Mouse (Mus musculus) megakaryocyte progenitor cell, adult 5-6 weeks (primary cell): ENCODE data around the gene Lmtk3. TPM values are rescaled to one million over a fixed set of nuclear protein-coding genes. Genes with fewer than 3 reads are reported as not detected.

ENCODE experiments used
- ATAC-seq: replicated peaks from 2 replicates; pipeline ENCODE4 v1.8.0; 2016; ENCODE audit warnings: mild to moderate bottlenecking, moderate TSS enrichment, inconsistent platforms; ENCODE audit not compliant: poor library complexity
- total RNA-seq, 2 experiments: library from RNA; stranded (forward) in 1 of 2; stranded (reverse) in 1 of 2; fragments of 157-497, 149-512 nt in 1 of 2; fragments of 200-1000 nt in 1 of 2; gene quantifications; 2 replicates each; pipeline versions ENCODE4 v1.2.3 to v1.2.4; 2015 to 2017

Lmtk3 gene
- total RNA-seq, 2 experiments from 2014 or later, result 0.07 TPM; not detected in 1

GRCm38 (mm10) chr7:45850661-45851060, 67.1 kb downstream of the Lmtk3 start:
- no peak for ATAC-seq

DNA sequence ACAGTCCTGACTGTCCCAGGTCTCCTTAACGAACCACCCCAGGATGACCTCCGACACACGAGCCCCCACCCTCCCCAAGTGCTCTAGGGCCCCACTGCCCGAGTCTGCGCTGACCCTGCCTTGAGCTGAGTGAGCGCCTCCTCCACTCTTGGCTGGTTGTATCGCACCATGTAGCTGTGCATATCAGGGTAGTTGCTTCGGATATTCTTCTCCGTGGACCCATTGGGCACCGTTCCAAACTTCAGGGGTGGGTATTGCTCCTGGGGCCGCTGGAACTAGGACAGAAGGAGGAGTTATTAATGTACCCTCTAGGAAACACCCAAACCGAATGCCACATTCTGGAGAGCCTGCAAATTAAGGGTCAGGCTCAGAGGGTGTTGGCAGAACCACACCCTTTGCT, 69.6 kb downstream of the Lmtk3 start:
- no peak for ATAC-seq

Other genes starting within 250 kb of the Lmtk3 start
- gene Hsd17b14, start 228.8 kb upstream of the Lmtk3 start, total RNA-seq (2015), result 0.22 and 5.5 TPM in 2 replicates
- 1.2 and 8.2 TPM in 2 replicates for gene Hsd17b14, start 228.8 kb upstream of the Lmtk3 start, total RNA-seq (2017)
- gene Bcat2, start 213.6 kb upstream of the Lmtk3 start, total RNA-seq (2015), result 43.5 and 55.9 TPM in 2 replicates
- gene Bcat2, start 213.6 kb upstream of the Lmtk3 start, total RNA-seq (2017), result 37.0 and 44.0 TPM in 2 replicates
- gene Fgf21, start 168.2 kb upstream of the Lmtk3 start, total RNA-seq (2015), result not detected in 2 replicates
- gene Fgf21, start 168.2 kb upstream of the Lmtk3 start, total RNA-seq (2017), result not detected in 2 replicates
- gene Fut1, start 166.4 kb upstream of the Lmtk3 start, total RNA-seq (2015), result not detected in 2 replicates
- gene Fut1, start 166.4 kb upstream of the Lmtk3 start, total RNA-seq (2017), result not detected in 2 replicates
- gene Izumo1, start 161.9 kb upstream of the Lmtk3 start, total RNA-seq (2015), result 0.32 TPM in 1 of 2 replicates, not detected in the other
- gene Izumo1, start 161.9 kb upstream of the Lmtk3 start, total RNA-seq (2017), result 0.24 TPM in 1 of 2 replicates, not detected in the other
- 0.10 TPM in 1 of 2 replicates, not detected in the other for gene Rasip1, start 156.2 kb upstream of the Lmtk3 start, total RNA-seq (2015)
- gene Rasip1, start 156.2 kb upstream of the Lmtk3 start, total RNA-seq (2017), result 0.08 TPM in 1 of 2 replicates, not detected in the other
- gene Mamstr, start 143.8 kb upstream of the Lmtk3 start, total RNA-seq (2015), result 0.64 TPM in 1 of 2 replicates, not detected in the other
- 0.12 TPM in 1 of 2 replicates, not detected in the other for gene Mamstr, start 143.8 kb upstream of the Lmtk3 start, total RNA-seq (2017)
- gene Fut2, start 117.3 kb upstream of the Lmtk3 start, total RNA-seq (2015), result not detected in 2 replicates
- not detected in 2 replicates for gene Fut2, start 117.3 kb upstream of the Lmtk3 start, total RNA-seq (2017)
- not detected in 2 replicates for gene Ntn5, start 99.7 kb upstream of the Lmtk3 start, total RNA-seq (2015)
- not detected in 2 replicates for gene Ntn5, start 99.7 kb upstream of the Lmtk3 start, total RNA-seq (2017)
- gene Sec1, start 89.3 kb upstream of the Lmtk3 start, total RNA-seq (2015), result not detected in 2 replicates
- not detected in 2 replicates for gene Sec1, start 89.3 kb upstream of the Lmtk3 start, total RNA-seq (2017)
- not detected in 2 replicates for gene Car11, start 83.9 kb upstream of the Lmtk3 start, total RNA-seq (2015)
- not detected in 2 replicates for gene Car11, start 83.9 kb upstream of the Lmtk3 start, total RNA-seq (2017)
- 3.6 and 5.6 TPM in 2 replicates for gene Dbp, start 78.7 kb upstream of the Lmtk3 start, total RNA-seq (2015)
- gene Dbp, start 78.7 kb upstream of the Lmtk3 start, total RNA-seq (2017), result 6.2 and 7.2 TPM in 2 replicates
- gene Rpl18, start 68.3 kb upstream of the Lmtk3 start, total RNA-seq (2015), result 1,825 and 1,988 TPM in 2 replicates
- 1,777 and 2,306 TPM in 2 replicates for gene Rpl18, start 68.3 kb upstream of the Lmtk3 start, total RNA-seq (2017)
- gene Sphk2, start 65.7 kb upstream of the Lmtk3 start, total RNA-seq (2015), result 10.6 and 14.5 TPM in 2 replicates
- gene Sphk2, start 65.7 kb upstream of the Lmtk3 start, total RNA-seq (2017), result 9.8 and 10.2 TPM in 2 replicates
- gene Fam83e, start 62.5 kb upstream of the Lmtk3 start, total RNA-seq (2015), result 0.54 and 0.78 TPM in 2 replicates
- 0.37 and 0.51 TPM in 2 replicates for gene Fam83e, start 62.5 kb upstream of the Lmtk3 start, total RNA-seq (2017)
- gene Spaca4, start 57.9 kb upstream of the Lmtk3 start, total RNA-seq (2015), result not detected in 2 replicates
- gene Spaca4, start 57.9 kb upstream of the Lmtk3 start, total RNA-seq (2017), result not detected in 2 replicates
- gene Sult2b1, start 931 bp downstream of the Lmtk3 start, total RNA-seq (2015), result 1.2 and 1.7 TPM in 2 replicates
- 1.9 and 6.4 TPM in 2 replicates for gene Sult2b1, start 931 bp downstream of the Lmtk3 start, total RNA-seq (2017)
- 17.9 and 26.3 TPM in 2 replicates for gene Cyth2, start 30.8 kb downstream of the Lmtk3 start, total RNA-seq (2015)
- 32.4 and 34.5 TPM in 2 replicates for gene Cyth2, start 30.8 kb downstream of the Lmtk3 start, total RNA-seq (2017)
- gene Kcnj14, start 41.0 kb downstream of the Lmtk3 start, total RNA-seq (2015), result 0.05 TPM in 2 replicates
- not detected in 2 replicates for gene Kcnj14, start 41.0 kb downstream of the Lmtk3 start, total RNA-seq (2017)
- gene Grwd1, start 47.2 kb downstream of the Lmtk3 start, total RNA-seq (2015), result 22.6 and 25.1 TPM in 2 replicates
- 24.2 and 26.9 TPM in 2 replicates for gene Grwd1, start 47.2 kb downstream of the Lmtk3 start, total RNA-seq (2017)
- 113 and 145 TPM in 2 replicates for gene Kdelr1, start 89.0 kb downstream of the Lmtk3 start, total RNA-seq (2015)
- 68.3 and 73.1 TPM in 2 replicates for gene Kdelr1, start 89.0 kb downstream of the Lmtk3 start, total RNA-seq (2017)
- gene Grin2d, start 94.6 kb downstream of the Lmtk3 start, total RNA-seq (2015), result not detected in 2 replicates
- gene Grin2d, start 94.6 kb downstream of the Lmtk3 start, total RNA-seq (2017), result under 0.01 TPM in 1 of 2 replicates, not detected in the other
- 1.3 and 1.5 TPM in 2 replicates for gene Syngr4, start 113.0 kb downstream of the Lmtk3 start, total RNA-seq (2015)
- gene Syngr4, start 113.0 kb downstream of the Lmtk3 start, total RNA-seq (2017), result 2.1 TPM in 1 of 2 replicates, not detected in the other
- gene Tmem143, start 113.2 kb downstream of the Lmtk3 start, total RNA-seq (2015), result 5.3 TPM in 2 replicates
- gene Tmem143, start 113.2 kb downstream of the Lmtk3 start, total RNA-seq (2017), result 8.1 and 17.2 TPM in 2 replicates
- gene Emp3, start 137.7 kb downstream of the Lmtk3 start, total RNA-seq (2015), result 238 and 280 TPM in 2 replicates
- gene Emp3, start 137.7 kb downstream of the Lmtk3 start, total RNA-seq (2017), result 186 and 203 TPM in 2 replicates
- gene Ccdc114, start 140.3 kb downstream of the Lmtk3 start, total RNA-seq (2015), result 0.99 and 2.0 TPM in 2 replicates
- 2.6 and 3.3 TPM in 2 replicates for gene Ccdc114, start 140.3 kb downstream of the Lmtk3 start, total RNA-seq (2017)
- gene Abcc6, start 246.6 kb downstream of the Lmtk3 start, total RNA-seq (2015), result not detected in 2 replicates
- not detected in 2 replicates for gene Abcc6, start 246.6 kb downstream of the Lmtk3 start, total RNA-seq (2017)
- gene Nomo1, start 250.0 kb downstream of the Lmtk3 start, total RNA-seq (2015), result 38.6 and 39.3 TPM in 2 replicates
- gene Nomo1, start 250.0 kb downstream of the Lmtk3 start, total RNA-seq (2017), result 53.2 and 57.4 TPM in 2 replicates